Mouse (Mus musculus): Measurements from ENCODE around the gene Gm49661.

The Gm49661 gene

GRCm38 (mm10) chr8:84969241-84970134 lies at the start of gene Gm49661, which contains the start of the genes Prdx2 and Rnaseh2a:
TSS of gene Gm49661 (minus strand) at chr8:84969433.
TSS of gene Prdx2 (plus strand) at chr8:84969587.
TSS of gene Rnaseh2a (minus strand) at chr8:84969767.
- no peak for DNase-seq (ENCODE audit: low read depth, low spot score)

- no peak for DNase-seq (ENCODE audit: low read depth, low spot score)
Measured at GRCm38 (mm10) chr8:85017209-85017608, 48.0 kb upstream of the Gm49661 start.

- no peak for DNase-seq (ENCODE audit: low read depth, low spot score)
Measured at GRCm38 (mm10) chr8:85016724-85017123, 47.5 kb upstream of the Gm49661 start.

- no peak for DNase-seq (ENCODE audit: low read depth, low spot score)
Measured at GRCm38 (mm10) chr8:85014431-85014830, 45.2 kb upstream of the Gm49661 start, which contains the start of gene Best2. TSS of gene Best2 (minus strand) at chr8:85014531.

GRCm38 (mm10) chr8:85013230-85013840 lies 44.1 kb upstream of the Gm49661 start:
- no peak for DNase-seq (ENCODE audit: low read depth, low spot score)

- no peak for DNase-seq (ENCODE audit: low read depth, low spot score)
Measured at GRCm38 (mm10) chr8:85011242-85011641, 42.0 kb upstream of the Gm49661 start.

GRCm38 (mm10) chr8:85007686-85008085 lies 38.5 kb upstream of the Gm49661 start:
- no peak for DNase-seq (ENCODE audit: low read depth, low spot score)

GRCm38 (mm10) chr8:84997649-84998295 lies 28.5 kb upstream of the Gm49661 start:
- peak; percentile 83 for DNase-seq (ENCODE audit: low read depth, low spot score)

GRCm38 (mm10) chr8:84996978-84997377 lies 27.7 kb upstream of the Gm49661 start:
- DNase-seq (ENCODE audit: low read depth, low spot score) = no peak

- no peak for DNase-seq (ENCODE audit: low read depth, low spot score)
Measured at GRCm38 (mm10) chr8:84995680-84996079, 26.4 kb upstream of the Gm49661 start.

- no peak for DNase-seq (ENCODE audit: low read depth, low spot score)
Measured at GRCm38 (mm10) chr8:84994375-84994774, 25.1 kb upstream of the Gm49661 start.

- no peak for DNase-seq (ENCODE audit: low read depth, low spot score)
Measured at GRCm38 (mm10) chr8:84990836-84991235, 21.6 kb upstream of the Gm49661 start.

- DNase-seq (ENCODE audit: low read depth, low spot score) = peak; percentile 98
Measured at GRCm38 (mm10) chr8:84990349-84990748, 21.1 kb upstream of the Gm49661 start, which contains the start of gene Hook2. TSS of gene Hook2 (plus strand) at chr8:84990603.

GRCm38 (mm10) chr8:84989810-84990209 lies 20.6 kb upstream of the Gm49661 start:
- DNase-seq (ENCODE audit: low read depth, low spot score) = peak; percentile 89

- DNase-seq (ENCODE audit: low read depth, low spot score) = no peak
Measured at GRCm38 (mm10) chr8:84989311-84989731, 20.1 kb upstream of the Gm49661 start.

- no peak for DNase-seq (ENCODE audit: low read depth, low spot score)
Measured at GRCm38 (mm10) chr8:84987903-84988302, 18.7 kb upstream of the Gm49661 start.

- DNase-seq (ENCODE audit: low read depth, low spot score) = no peak
Measured at GRCm38 (mm10) chr8:84987388-84987787, 18.2 kb upstream of the Gm49661 start.

- DNase-seq (ENCODE audit: low read depth, low spot score) = no peak
Measured at GRCm38 (mm10) chr8:84986379-84986945, 17.2 kb upstream of the Gm49661 start.

GRCm38 (mm10) chr8:84985684-84986378 lies 16.6 kb upstream of the Gm49661 start:
- peak; percentile 87 for DNase-seq (ENCODE audit: low read depth, low spot score)

GRCm38 (mm10) chr8:84985049-84985683 lies 15.9 kb upstream of the Gm49661 start:
- no peak for DNase-seq (ENCODE audit: low read depth, low spot score)

Measured in skeletal muscle tissue, adult 2 months (tissue).